Mouse (Mus musculus) yolk sac, embryonic 10.5 days (tissue): Measurements from ENCODE around the gene Crisp4.

Experiments used
- DNase-seq: peaks from one replicate; pipeline ENCODE4 v3.0.0-alpha.2; 2017; ENCODE audit warnings: low spot score

The Crisp4 gene

DNA sequence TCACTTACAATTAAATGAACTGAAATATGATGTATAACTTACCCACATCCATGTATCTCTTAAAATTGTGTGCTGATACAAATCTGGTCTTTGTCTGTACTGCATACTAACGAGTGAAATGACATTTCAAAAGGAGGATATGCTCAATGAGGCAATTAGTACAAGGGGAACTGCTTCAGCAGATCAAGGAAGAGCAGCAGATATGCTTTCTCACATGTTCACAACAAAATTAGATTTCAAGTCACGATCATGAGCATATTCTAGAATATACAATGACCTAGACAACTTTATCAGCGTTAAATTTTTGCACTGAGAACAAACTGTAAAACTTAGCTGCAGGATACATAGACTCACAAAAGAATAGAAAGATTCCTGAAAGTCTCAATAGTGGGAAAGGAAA lies at the start of gene Crisp4:
TSS of gene Crisp4 (minus strand) at position 101 of the 400 bp plus-strand sequence.
- DNase-seq, result no peak

DNA sequence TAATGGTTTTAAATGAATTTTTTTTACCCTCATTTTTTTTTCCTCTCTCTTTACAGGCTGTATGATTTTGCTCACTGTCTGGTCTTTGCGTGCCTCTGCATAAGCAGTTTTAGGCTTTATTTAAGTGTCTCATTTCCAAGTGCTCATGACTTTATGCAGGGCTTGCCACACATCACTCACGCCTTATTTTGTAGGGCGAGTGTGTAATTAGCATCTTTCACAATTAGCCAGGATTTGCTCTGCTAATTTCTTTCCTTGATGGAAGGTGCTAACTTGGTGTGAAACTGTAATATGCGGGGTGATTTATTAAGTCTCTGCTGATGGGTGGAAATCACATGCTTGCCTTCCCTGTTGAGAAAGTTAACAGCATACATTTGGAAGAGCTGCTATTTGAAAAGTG lies 46.0 kb upstream of the Crisp4 start:
- no peak for DNase-seq

DNA sequence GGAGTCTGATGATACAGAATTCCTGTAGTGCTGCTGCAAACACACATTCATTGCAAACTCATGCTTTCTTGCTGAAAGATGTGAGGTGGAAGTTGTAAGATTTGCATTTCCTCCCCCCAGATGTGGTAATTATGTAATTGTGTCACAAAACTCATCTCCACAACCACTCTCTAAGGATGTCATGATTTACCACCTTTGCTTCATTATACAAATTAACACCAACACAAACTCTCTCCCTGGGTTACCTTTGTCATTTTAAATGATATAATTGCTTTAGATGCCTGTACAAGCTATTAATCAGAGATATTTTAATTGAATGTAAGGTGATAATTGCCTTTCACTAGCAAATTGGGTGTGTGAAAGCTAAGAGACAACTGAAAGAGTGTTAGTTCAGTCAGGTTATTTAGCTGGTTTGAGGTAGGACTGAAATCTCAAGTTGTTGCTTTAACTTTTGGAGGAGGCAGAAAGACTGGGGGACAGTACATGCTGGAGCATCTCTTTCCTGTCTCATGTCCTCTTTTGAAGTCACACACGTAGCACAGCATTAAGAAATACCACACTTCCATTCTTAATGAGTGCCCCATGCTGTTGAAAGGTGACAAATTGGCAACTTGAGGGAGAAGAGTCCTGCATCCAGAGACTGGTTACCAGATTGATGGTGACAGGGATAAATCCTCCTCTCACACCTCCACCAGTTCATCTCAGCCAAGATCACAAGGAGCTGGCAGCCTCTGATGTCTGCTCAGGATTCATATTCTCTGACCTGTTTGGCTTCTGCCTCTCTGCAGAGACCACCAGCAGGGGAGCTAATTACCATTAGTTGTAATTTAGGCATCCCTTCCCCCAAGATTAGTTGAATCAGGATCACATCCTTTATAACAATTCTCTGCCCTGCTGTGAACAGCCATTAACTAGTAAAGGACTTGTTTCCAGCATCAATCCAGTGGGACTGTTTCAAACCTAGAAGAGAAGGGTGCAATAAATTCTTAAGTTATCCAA lies 45.3 kb upstream of the Crisp4 start:
- DNase-seq, result no peak

DNA sequence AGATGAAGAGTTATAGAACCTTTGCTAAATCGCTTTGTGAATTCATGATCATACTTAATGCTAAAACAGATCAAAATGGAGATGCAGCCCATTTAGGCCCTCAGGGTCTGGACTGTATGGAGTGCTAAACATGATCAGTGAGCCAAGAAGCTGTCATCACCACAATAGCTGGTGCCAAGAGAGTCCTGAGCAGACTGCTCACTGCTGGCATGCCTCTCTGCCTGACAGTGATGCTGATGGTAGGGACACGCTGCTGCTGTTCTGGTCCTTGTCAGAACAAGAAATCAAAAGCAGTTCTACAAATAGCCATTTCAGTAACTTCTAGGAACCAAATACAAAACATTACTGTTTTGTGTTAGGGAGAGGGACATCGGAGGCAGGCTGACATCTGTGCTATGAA lies 35.5 kb upstream of the Crisp4 start:
- DNase-seq, result no peak

DNA sequence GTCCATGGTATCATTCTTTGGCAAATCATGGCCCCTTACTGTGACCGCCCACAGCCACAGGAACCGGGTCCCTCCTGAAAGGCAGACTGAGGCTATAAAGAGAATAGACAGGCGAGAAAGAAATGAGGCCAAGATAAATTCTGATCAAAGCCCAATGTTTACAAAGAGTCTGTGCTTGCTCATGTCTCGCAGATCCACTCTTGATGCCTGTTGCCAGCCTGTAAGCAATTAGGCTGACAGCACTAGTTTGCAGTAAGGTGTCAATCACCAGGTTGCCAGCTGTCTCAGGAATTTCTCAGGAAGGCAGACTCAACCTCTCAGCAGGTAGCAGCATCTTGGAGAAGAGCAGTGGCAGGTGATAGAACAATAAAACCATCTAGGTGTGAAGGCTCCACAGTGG lies 24.9 kb upstream of the Crisp4 start:
- no peak for DNase-seq

DNA sequence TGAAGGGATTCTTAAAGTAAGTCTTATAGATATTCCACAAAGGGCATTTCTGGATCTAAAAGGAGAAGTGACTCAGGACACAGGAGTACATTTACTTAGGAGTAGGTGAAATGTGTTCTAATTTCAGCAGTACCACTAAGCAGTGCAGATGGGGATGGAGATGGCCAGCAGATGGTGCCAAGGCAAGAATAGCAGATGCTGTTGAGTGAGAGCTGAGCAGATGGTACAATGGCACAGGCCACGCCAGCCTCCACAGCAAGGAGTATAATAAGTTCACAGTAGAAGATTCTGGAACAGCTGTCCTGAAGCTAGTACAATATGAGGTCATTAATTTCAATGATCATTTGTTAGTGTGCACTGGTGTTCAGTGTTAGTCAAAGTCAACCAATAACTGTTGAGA lies 22.6 kb upstream of the Crisp4 start:
- no peak for DNase-seq

DNA sequence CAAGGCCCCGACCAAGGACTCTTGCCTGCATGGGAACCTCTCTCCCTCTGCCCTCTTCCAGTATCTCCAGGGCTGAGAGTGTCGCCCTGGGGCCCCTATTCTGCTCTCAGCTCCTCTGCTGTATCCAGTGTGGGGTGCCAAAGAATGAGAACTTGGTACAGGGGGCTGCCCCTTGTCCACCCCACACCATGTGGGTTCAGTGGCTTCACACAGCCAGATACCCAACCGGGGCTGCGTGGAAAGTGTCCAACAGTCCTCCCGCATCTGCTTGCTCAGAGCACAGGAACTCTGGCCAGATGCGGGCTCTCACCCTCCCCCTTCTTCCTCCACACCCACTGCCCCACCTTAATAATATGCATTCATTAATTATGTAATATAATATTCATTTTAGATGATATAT lies 13.4 kb upstream of the Crisp4 start:
- no peak for DNase-seq

DNA sequence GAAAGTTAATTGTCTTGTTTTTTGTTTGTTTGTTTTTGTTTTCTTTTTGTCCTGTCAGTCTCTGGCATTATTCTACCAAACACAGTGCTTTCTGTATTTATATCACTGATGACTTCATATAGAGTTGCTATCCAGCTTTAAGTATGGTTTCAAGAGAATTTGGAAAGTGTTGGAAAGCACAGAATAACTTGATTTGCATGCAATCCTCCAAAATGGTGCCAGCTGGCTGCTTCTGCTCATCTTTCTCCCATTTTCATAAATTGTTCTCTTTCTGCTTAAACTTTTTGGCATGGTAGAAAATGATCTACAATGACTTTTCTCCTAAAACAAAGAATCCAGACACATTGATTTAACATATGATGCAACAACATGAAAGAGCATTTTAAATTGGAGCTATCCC lies 2.5 kb upstream of the Crisp4 start:
- no peak for DNase-seq

DNA sequence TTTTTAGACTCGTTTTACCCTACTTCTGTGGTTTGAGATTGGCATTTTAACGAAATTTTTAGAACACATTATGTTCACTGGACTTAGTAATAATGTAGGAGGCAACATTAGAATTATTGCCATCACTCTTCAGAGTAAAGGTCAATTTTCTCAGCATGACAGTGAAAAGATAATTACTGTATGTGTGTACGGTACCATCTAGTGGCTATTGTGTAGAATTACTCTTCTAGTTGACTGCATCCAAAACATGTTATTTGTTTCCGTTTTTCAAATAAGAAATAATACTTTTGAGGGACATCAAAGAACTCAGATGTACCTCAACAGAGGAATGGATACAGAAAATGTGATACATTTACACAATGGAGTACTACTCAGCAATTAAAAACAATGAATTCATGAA lies 14.0 kb downstream of the Crisp4 start:
- DNase-seq, result no peak

DNA sequence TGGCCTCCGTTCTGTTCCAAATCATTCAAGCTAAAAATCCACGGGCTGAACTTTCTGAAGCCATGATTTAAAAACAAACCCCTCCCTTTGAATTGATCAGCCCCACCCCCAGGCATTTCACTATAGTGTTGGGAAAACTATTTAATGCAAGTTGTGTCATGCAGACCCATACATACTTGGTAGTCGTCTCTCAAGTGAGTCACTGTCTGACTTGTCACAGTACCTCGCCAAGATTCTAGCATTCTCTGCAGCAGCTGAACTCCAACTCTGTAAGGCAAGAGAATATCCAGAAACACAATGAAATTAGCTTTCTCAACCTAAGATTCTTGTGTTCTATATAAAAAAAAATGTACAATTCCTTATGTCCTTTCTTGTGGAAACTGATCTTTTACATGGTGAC lies 15.7 kb downstream of the Crisp4 start:
- DNase-seq, result no peak

DNA sequence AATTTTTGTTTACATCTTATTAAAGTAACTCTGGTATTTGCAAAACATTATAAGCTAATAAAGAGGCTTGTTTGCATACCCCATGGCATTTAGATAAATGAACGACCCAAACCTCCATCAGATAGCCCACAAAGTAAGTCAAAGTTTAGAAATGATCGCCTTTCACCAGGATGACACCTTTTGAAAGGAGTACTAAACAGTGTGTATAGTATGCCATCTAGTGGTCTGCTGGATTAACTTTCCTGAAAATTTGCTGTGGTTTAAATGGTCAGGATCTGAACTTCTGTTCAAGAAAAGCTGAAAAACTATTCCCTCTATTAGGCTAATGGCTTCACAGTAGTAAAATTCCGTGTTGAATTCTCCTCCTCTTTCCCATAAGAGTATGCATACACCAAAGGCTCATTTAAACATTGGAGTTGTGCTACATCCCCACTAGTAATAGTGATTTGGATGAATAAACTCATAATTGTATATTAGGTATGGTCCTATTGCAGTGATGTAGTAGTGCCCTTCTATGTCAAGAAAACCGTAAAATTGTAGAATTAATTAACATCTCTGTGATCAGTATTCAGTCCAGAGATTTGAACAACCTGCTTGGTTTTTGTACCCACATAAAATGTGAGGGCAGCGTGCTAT lies 38.9 kb downstream of the Crisp4 start:
- no peak for DNase-seq

DNA sequence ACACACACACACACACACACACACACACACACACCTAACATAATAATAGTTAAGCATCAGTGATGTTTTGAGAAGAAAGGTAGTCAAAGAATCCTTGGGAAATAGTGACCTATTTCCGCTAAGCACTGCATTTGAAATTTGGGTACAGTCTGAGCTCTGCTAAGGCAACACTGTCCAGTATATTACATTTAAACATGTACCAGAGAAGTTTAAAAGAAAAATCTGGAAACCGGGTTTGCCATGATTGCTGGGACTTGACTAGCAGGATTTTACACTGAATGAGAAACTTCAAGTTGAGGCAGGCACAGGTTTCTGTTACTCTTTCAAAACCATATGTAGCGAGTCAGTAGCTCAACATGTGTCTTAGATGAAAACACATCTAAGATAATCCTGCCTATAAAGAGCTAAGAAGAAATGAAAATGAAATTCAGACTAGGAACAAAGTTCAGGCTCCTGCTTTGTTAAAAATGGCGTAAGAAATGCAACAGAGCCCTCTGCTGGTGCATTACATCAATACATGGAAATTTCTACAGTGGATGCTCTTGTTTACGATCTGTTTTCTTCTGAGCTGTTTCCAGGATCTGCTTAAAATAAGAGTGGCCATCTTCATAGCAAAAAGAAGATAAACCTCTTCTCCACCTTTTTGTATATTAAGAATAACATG lies 39.7 kb downstream of the Crisp4 start:
- DNase-seq, result no peak

DNA sequence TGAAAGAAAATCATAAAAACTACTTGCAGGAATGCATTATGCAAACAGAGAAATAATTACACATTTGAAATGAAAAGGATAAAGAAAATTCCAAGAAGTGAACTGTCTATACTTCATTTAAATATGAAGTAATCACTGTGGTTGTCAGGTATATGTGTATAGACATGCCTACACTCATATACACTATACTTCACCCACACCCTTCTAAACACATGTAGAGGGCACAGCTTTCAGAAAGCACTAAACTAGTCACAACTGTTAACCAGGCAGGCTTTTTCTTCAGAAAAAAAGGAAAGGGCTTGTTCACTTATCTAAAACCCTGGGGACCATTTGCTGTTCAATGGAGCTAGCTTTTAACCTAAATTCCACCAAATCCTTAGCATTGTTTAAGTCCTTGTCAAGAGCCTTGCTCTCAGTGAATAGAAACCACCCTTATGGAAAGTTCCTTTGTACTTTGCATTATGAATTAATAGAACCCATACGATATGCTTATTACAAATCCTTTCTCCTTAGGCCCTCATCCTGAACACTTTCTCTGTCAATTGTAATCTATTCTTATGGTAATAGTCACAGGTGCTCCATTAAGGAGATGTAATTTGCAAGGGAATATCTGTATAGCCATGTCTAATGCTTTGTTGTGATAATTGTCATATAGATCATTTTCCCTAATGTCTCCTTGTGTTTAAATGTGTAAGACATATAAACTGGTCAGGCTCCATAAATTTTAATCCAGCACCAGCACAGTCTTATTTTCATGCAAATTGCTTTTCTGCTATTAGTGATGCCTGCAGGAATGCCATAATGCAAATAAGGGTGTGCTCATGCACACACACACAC lies 40.5 kb downstream of the Crisp4 start:
- no peak for DNase-seq
